Mouse (Mus musculus) neural tube, embryonic 11.5 days (tissue): Measurements from ENCODE around the gene Fgd2. TPM values are rescaled to one million over a fixed set of nuclear protein-coding genes. Genes with fewer than 3 reads are reported as not detected.

ENCODE experiments used
- ATAC-seq: fragments of 200-750 bp; cut with Nextera tagmentation; 2 replicates; pipeline ENCODE4 v1.8.0; 2017; ENCODE audit warnings: moderate number of reproducible peaks, mild to moderate bottlenecking, moderate TSS enrichment, moderate library complexity; ENCODE audit not compliant: insufficient read depth, low FRiP score, low TSS enrichment
- DNase-seq: peaks from one replicate; pipeline ENCODE4 v3.0.0-alpha.2; 2015; ENCODE audit warnings: low spot score
- H3K27ac ChIP-seq: fragments of 300-500 bp; sonication (generic); 2 replicates; pipeline ENCODE4 v1.5.1; 2014; ENCODE audit warnings: low read depth, mild to moderate bottlenecking, low read length
- H3K27me3 ChIP-seq: fragments of 300-500 bp; sonication (generic); 2 replicates; pipeline ENCODE4 v1.6.1; 2014; ENCODE audit warnings: mild to moderate bottlenecking, low read length, mixed read lengths; ENCODE audit not compliant: control insufficient read depth, insufficient read depth
- H3K36me3 ChIP-seq: fragments of 300-500 bp; sonication (generic); 2 replicates; pipeline ENCODE4 v1.6.1; 2014; ENCODE audit warnings: mild to moderate bottlenecking, low read length, moderate library complexity, mixed read lengths; ENCODE audit not compliant: control insufficient read depth, insufficient read depth
- H3K4me1 ChIP-seq: fragments of 300-500 bp; sonication (generic); 2 replicates; pipeline ENCODE4 v1.6.1; 2014; ENCODE audit warnings: low read length, mixed read lengths; ENCODE audit not compliant: control insufficient read depth, insufficient read depth
- H3K4me2 ChIP-seq: fragments of 300-500 bp; sonication (generic); 2 replicates; pipeline ENCODE4 v1.6.1; 2014; ENCODE audit warnings: low read depth, mild to moderate bottlenecking, moderate library complexity
- H3K4me3 ChIP-seq: fragments of 300-500 bp; sonication (generic); 2 replicates; pipeline ENCODE4 v1.5.1; 2014; ENCODE audit warnings: low read depth, low read length
- H3K9ac ChIP-seq: fragments of 300-500 bp; sonication (generic); 2 replicates; pipeline ENCODE4 v1.6.1; 2014; ENCODE audit warnings: mild to moderate bottlenecking, low read length
- H3K9me3 ChIP-seq: fragments of 300-500 bp; sonication (generic); 2 replicates; pipeline ENCODE4 v1.6.1; 2016; ENCODE audit warnings: low read length; ENCODE audit not compliant: control insufficient read depth
- WGBS: fragments of 180-500 bp; shearing (Covaris S2); extraction: QIAGEN DNeasy Blood & Tissue Kit; methylation state at CpG from one replicate; pipeline ENCODE4 v1.1.7; 2014; 5-methylcytosine and 5-hydroxymethylcytosine counted together
- polyA plus RNA-seq: library from polyadenylated mRNA; unstranded; fragments of >200 nt; fragmentation: Nextera tagmentation; extraction: Ambion mirVana; gene quantifications from 2 replicates; pipeline ENCODE4 v1.2.1, GENCODE M21; 2014

Fgd2 gene
- polyA plus RNA-seq, 1 experiment from 2014 or later = 2.8 TPM

- Histone ChIP-seq H3K9ac (peak overlapping the region; percentile 51), H3K36me3 (no peaks in the 10 kb centered on the region), H3K27ac (peak overlapping the region; percentile 71), H3K9me3 (no peaks in the 10 kb centered on the region), H3K4me1 (peaks cover 20% of the 10 kb centered on the region), H3K4me3 (peak overlapping the region; percentile 21), H3K4me2 (peak overlapping the region; percentile 53), H3K27me3 (no peaks in the 10 kb centered on the region)
- ATAC-seq (peak; percentile 77), DNase-seq (peak; percentile 92)
- under 1% methylated on average over 27 of the region's 27 CpGs for WGBS
Observed at GRCm38 (mm10) chr17:29397480-29398433, 37.0 kb downstream of the Fgd2 start.

- DNase-seq = no peak
- no peaks in the 10 kb centered on the region for H3K36me3 ChIP-seq
- peaks cover 20% of the 10 kb centered on the region for H3K4me1 ChIP-seq
- H3K27me3 ChIP-seq = no peaks in the 10 kb centered on the region
- 8% methylated on average over 17 of the region's 17 CpGs for WGBS
- H3K27ac ChIP-seq = peak overlapping the region; percentile 71
- H3K4me2 ChIP-seq = peak overlapping the region; percentile 53
- no peak for ATAC-seq
- H3K9me3 ChIP-seq = no peaks in the 10 kb centered on the region
- peak overlapping the region; percentile 51 for H3K9ac ChIP-seq
- peak overlapping the region; percentile 21; the same call in 1 of the 2 replicates for H3K4me3 ChIP-seq
Observed at GRCm38 (mm10) chr17:29398434-29399026, 37.8 kb downstream of the Fgd2 start.

GRCm38 (mm10) chr17:29399241-29399910, 38.7 kb downstream of the Fgd2 start:
- Histone ChIP-seq H3K9me3 (no peaks in the 10 kb centered on the region), H3K4me3 (no peak overlapping the region), H3K4me1 (peaks cover 20% of the 10 kb centered on the region), H3K9ac (no peak overlapping the region), H3K27me3 (no peaks in the 10 kb centered on the region), H3K27ac (no peak overlapping the region), H3K36me3 (no peaks in the 10 kb centered on the region), H3K4me2 (no peak overlapping the region)
- ATAC-seq (no peak), DNase-seq (no peak)
- 28% methylated on average over 14 of the region's 14 CpGs for WGBS

GRCm38 (mm10) chr17:29400044-29400443, 39.3 kb downstream of the Fgd2 start:
- ATAC-seq (no peak), DNase-seq (no peak)
- 72% methylated on average over 5 of the region's 5 CpGs for WGBS
- H3K9me3 ChIP-seq = no peaks in the 10 kb centered on the region
- H3K4me3 ChIP-seq = no peak overlapping the region
- H3K4me2 ChIP-seq = no peak overlapping the region
- no peaks in the 10 kb centered on the region for H3K36me3 ChIP-seq
- H3K27ac ChIP-seq = no peak overlapping the region
- H3K4me1 ChIP-seq = peaks cover 20% of the 10 kb centered on the region
- no peak overlapping the region for H3K9ac ChIP-seq
- no peaks in the 10 kb centered on the region for H3K27me3 ChIP-seq

GRCm38 (mm10) chr17:29401741-29402268, 41.1 kb downstream of the Fgd2 start:
- 70% methylated on average over 15 of the region's 15 CpGs for WGBS
- Histone ChIP-seq H3K36me3 (no peaks in the 10 kb centered on the region), H3K9ac (no peak overlapping the region), H3K9me3 (no peaks in the 10 kb centered on the region), H3K4me3 (no peak overlapping the region), H3K4me1 (peaks cover 20% of the 10 kb centered on the region), H3K27me3 (no peaks in the 10 kb centered on the region), H3K27ac (no peak overlapping the region), H3K4me2 (no peak overlapping the region)
- no peak for DNase-seq
- ATAC-seq = no peak

- H3K27me3 ChIP-seq = no peaks in the 10 kb centered on the region
- H3K9ac ChIP-seq = no peak overlapping the region
- no peaks in the 10 kb centered on the region for H3K9me3 ChIP-seq
- ATAC-seq = no peak
- no peak overlapping the region for H3K4me3 ChIP-seq
- peaks cover 8% of the 10 kb centered on the region; the same call in 1 of the 2 replicates for H3K4me1 ChIP-seq
- H3K27ac ChIP-seq = no peak overlapping the region
- DNase-seq = no peak
- no peak overlapping the region for H3K4me2 ChIP-seq
- no peaks in the 10 kb centered on the region for H3K36me3 ChIP-seq
- 80% methylated on average over 1 of the region's 1 CpGs for WGBS
Observed at GRCm38 (mm10) chr17:29403179-29403578, 42.5 kb downstream of the Fgd2 start.

- H3K4me2 ChIP-seq = no peak overlapping the region
- DNase-seq (no peak), ATAC-seq (no peak)
- no peaks in the 10 kb centered on the region for H3K36me3 ChIP-seq
- 52% methylated on average over 13 of the region's 13 CpGs for WGBS
- no peak overlapping the region for H3K4me3 ChIP-seq
- H3K9ac ChIP-seq = no peak overlapping the region
- no peaks in the 10 kb centered on the region for H3K4me1 ChIP-seq
- no peaks in the 10 kb centered on the region for H3K9me3 ChIP-seq
- H3K27me3 ChIP-seq = no peaks in the 10 kb centered on the region
- no peak overlapping the region for H3K27ac ChIP-seq
Observed at GRCm38 (mm10) chr17:29405501-29405900, 44.8 kb downstream of the Fgd2 start.

GRCm38 (mm10) chr17:29406077-29406476, 45.4 kb downstream of the Fgd2 start:
- WGBS = 43% methylated on average over 6 of the region's 6 CpGs
- ATAC-seq (no peak), DNase-seq (no peak)
- no peak overlapping the region for H3K4me2 ChIP-seq
- no peaks in the 10 kb centered on the region for H3K36me3 ChIP-seq
- no peaks in the 10 kb centered on the region for H3K4me1 ChIP-seq
- H3K27me3 ChIP-seq = no peaks in the 10 kb centered on the region
- no peak overlapping the region for H3K4me3 ChIP-seq
- H3K9ac ChIP-seq = no peak overlapping the region
- H3K9me3 ChIP-seq = no peaks in the 10 kb centered on the region
- H3K27ac ChIP-seq = no peak overlapping the region
